Mouse (Mus musculus) hindbrain, embryonic 16.5 days (tissue): Measurements from ENCODE around the gene Carhsp1. TPM values are rescaled to one million over a fixed set of nuclear protein-coding genes. Genes with fewer than 3 reads are reported as not detected.

Experiments used
- ATAC-seq: fragments of 200-750 bp; cut with Nextera tagmentation; 2 replicates; pipeline ENCODE4 v1.8.0; 2017; ENCODE audit warnings: moderate TSS enrichment, moderate library complexity
- H3K27ac ChIP-seq: fragments of 300-500 bp; sonication (generic); 2 replicates; pipeline ENCODE4 v1.5.1; 2014; ENCODE audit warnings: low read depth, mild to moderate bottlenecking, control low read depth, low read length, moderate library complexity
- H3K27me3 ChIP-seq: fragments of 300-500 bp; sonication (generic); replicated peaks from 2 replicates; pipeline ENCODE4 v1.6.1; 2014; ENCODE audit warnings: low read length; ENCODE audit not compliant: control insufficient read depth, insufficient read depth
- H3K36me3 ChIP-seq: fragments of 300-500 bp; sonication (generic); 2 replicates; pipeline ENCODE4 v1.6.1; 2014; ENCODE audit warnings: mild to moderate bottlenecking, low read length, moderate library complexity, mixed read lengths; ENCODE audit not compliant: control insufficient read depth, insufficient read depth
- H3K4me1 ChIP-seq: fragments of 300-500 bp; sonication (generic); 2 replicates; pipeline ENCODE4 v1.6.1; 2014; ENCODE audit warnings: low read depth, low read length; ENCODE audit not compliant: control insufficient read depth, insufficient read depth
- H3K4me2 ChIP-seq: fragments of 300-500 bp; sonication (generic); 2 replicates; pipeline ENCODE4 v1.6.1; 2014; ENCODE audit warnings: mild to moderate bottlenecking, low read length, control low read depth, moderate library complexity
- H3K4me3 ChIP-seq: fragments of 300-500 bp; sonication (generic); 2 replicates; pipeline ENCODE4 v1.5.1; 2014; ENCODE audit warnings: mild to moderate bottlenecking, low read length, control low read depth, moderate library complexity
- H3K9ac ChIP-seq: fragments of 300-500 bp; sonication (generic); 2 replicates; pipeline ENCODE4 v1.6.1; 2014; ENCODE audit warnings: low read depth, mild to moderate bottlenecking, control low read depth, low read length, moderate library complexity
- H3K9me3 ChIP-seq: fragments of 300-500 bp; sonication (generic); 2 replicates; pipeline ENCODE4 v1.6.1; 2014; ENCODE audit warnings: mild to moderate bottlenecking, low read length, moderate library complexity; ENCODE audit not compliant: control insufficient read depth
- WGBS: fragments of 180-500 bp; shearing (Covaris S2); extraction: QIAGEN DNeasy Blood & Tissue Kit; methylation state at CpG from one replicate; pipeline ENCODE4 v1.1.7; 2014; 5-methylcytosine and 5-hydroxymethylcytosine counted together
- polyA plus RNA-seq: library from polyadenylated mRNA; unstranded; fragments of >200 nt; fragmentation: Nextera tagmentation; extraction: Ambion mirVana; gene quantifications from 2 replicates; pipeline ENCODE4 v1.2.1, GENCODE M21; 2015

Carhsp1 gene
- polyA plus RNA-seq, 1 experiment from 2014 or later, result 148 TPM

DNA sequence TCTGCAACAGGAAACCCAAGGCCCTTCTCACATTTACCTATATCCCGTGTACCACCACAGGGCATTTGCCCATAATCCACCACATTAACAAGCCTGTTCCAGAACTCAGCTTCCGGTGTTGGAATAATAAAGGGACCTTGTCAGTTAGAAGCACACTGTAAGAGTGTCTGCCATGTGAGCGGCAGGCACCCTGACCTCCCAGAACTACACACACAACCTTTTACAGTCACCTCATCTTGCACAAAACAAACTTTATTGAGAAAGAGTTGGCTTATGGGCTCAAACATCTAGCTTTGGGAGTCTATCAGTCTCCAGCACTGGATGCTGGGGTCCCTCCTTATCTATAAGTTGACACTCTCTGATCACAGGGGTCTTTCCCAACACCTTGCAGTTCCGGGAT lies 13.6 kb downstream of the Carhsp1 start:
- peaks cover 16% of the 10 kb centered on the region for H3K36me3 ChIP-seq
- 83% methylated on average over 4 of the region's 4 CpGs for WGBS

DNA sequence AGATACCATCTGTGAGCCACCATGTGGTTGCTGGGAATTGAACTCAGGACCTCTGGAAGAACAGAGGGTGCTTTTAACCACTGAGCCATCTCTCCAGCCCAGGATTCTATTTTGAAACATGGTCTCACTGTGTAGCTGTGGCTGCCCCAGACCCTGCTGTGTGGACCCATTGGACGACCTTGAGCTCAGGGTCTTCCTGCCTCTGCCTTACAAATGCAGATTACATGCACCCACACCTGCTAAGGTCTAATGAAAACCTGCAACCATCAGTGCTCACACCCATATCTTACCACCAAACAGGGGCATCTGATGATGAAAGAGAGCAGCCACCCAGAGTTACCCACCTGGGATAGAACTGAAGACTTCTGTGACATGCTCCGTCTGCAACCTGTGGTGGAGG lies 15.7 kb downstream of the Carhsp1 start:
- no peaks in the 10 kb centered on the region for H3K4me1 ChIP-seq
- H3K4me3 ChIP-seq, result no peak overlapping the region
- no peak overlapping the region for H3K4me2 ChIP-seq
- H3K9ac ChIP-seq, result no peak overlapping the region
- no peak for ATAC-seq
- WGBS, result 81% methylated on average over 2 of the region's 2 CpGs
- H3K36me3 ChIP-seq, result peaks cover 13% of the 10 kb centered on the region
- no peak overlapping the region for H3K27ac ChIP-seq
- H3K27me3 ChIP-seq, result no peaks in the 10 kb centered on the region
- no peaks in the 10 kb centered on the region for H3K9me3 ChIP-seq

More for the DNA sequence above, 13.6 kb downstream of the Carhsp1 start:
- no peak overlapping the region for H3K4me3 ChIP-seq
- H3K27ac ChIP-seq, result no peak overlapping the region
- no peaks in the 10 kb centered on the region for H3K9me3 ChIP-seq
- no peaks in the 10 kb centered on the region for H3K27me3 ChIP-seq
- no peaks in the 10 kb centered on the region for H3K4me1 ChIP-seq
- ATAC-seq, result no peak
- no peak overlapping the region for H3K4me2 ChIP-seq
- H3K9ac ChIP-seq, result no peak overlapping the region

DNA sequence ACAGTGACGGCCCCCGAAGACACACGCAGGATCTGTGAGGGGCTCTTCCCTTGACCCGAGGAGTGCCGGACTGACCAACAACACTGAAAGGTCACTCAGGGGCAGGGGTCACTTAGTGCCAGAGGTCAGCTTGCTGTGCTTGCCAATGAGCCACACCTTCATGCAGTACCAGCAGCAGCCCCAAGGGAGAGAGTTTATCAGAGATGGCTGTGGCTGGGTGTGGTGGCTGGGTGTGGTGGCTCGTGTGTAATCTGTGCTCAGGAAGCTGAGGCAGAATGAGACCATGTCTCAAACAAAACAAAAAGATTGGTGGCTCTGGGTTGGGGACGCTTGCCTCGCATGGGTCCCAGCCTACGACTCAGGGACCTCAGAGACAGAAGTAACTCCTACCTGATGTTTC lies 16.4 kb downstream of the Carhsp1 start:
- no peaks in the 10 kb centered on the region for H3K9me3 ChIP-seq
- H3K27ac ChIP-seq, result no peak overlapping the region
- no peak overlapping the region for H3K9ac ChIP-seq
- 90% methylated on average over 9 of the region's 9 CpGs for whole genome bisulfite sequencing
- H3K4me3 ChIP-seq, result no peak overlapping the region
- peaks cover 19% of the 10 kb centered on the region for H3K36me3 ChIP-seq
- H3K27me3 ChIP-seq, result no peaks in the 10 kb centered on the region
- no peaks in the 10 kb centered on the region for H3K4me1 ChIP-seq
- no peak overlapping the region for H3K4me2 ChIP-seq
- ATAC-seq, result no peak

DNA sequence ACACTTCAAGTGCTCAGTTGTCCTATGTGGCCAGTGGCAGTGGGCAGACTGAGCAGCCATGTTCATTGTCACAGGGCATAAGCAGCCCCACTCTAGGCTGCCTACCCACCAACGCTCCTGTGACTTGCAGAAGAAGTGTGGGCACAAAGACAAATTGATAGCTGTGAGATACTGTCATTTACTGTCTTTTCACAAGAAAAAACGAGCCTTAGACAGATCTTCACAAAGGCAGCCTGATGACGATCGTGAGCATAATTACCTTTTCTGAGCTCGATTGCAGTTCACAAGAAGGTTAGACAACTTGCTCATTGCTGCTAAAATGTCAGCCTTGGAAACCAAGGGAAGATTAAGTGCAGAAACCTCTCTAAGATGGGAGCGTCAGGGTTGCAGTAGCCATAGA lies 16.8 kb downstream of the Carhsp1 start:
- no peaks in the 10 kb centered on the region for H3K4me1 ChIP-seq
- H3K4me3 ChIP-seq, result no peak overlapping the region
- WGBS, result 82% methylated on average over 6 of the region's 6 CpGs
- peaks cover 16% of the 10 kb centered on the region for H3K36me3 ChIP-seq
- no peaks in the 10 kb centered on the region for H3K9me3 ChIP-seq
- H3K9ac ChIP-seq, result no peak overlapping the region
- no peak overlapping the region for H3K27ac ChIP-seq
- H3K27me3 ChIP-seq, result no peaks in the 10 kb centered on the region
- no peak overlapping the region for H3K4me2 ChIP-seq
- no peak for ATAC-seq

DNA sequence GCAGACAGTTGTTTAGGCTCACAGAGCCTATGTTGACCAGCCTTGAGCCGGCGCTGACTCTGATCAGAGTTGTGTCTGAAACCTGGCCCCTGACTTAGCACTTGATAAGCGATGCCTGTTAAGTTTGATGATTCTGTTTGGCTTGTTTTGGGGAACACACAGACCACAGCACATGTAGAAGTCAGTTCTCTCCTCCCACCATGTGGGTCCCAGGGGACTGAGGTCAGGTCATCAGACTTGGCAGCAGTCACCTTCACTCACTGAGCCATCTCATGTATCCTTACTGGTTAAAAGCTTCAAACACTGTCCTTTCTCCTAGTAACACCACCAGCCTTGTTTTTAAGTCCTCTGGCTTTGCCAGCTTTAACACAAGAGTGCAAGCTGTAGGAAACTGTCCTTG lies 21.9 kb downstream of the Carhsp1 start:
- Histone ChIP-seq H3K9me3 (no peaks in the 10 kb centered on the region), H3K4me1 (no peaks in the 10 kb centered on the region), H3K4me2 (no peak overlapping the region), H3K27me3 (no peaks in the 10 kb centered on the region), H3K27ac (no peak overlapping the region), H3K36me3 (peaks cover 26% of the 10 kb centered on the region), H3K4me3 (no peak overlapping the region), H3K9ac (no peak overlapping the region)
- 95% methylated on average over 3 of the region's 3 CpGs for WGBS
- no peak for ATAC-seq

DNA sequence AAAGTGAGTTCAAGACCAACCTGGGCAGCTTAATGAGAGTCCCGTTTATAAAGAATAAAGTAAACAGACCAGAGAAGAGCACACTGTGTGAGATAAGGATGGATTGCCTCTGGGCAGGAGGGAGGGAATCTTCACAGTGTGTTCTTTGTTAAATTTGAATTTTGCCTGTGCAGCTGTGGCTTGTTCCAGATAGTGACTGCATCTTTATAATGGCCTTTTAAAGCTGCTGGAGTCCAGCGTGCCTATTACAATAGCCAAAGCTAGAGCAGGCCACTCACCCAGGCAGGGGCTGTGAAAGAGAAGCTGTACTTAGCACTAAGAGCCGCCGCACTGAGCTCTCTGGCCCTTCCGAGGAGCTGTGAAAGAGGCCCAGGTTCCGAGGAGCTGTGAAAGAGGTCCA lies 26.4 kb downstream of the Carhsp1 start:
- no peak overlapping the region for H3K4me3 ChIP-seq
- no peak overlapping the region for H3K9ac ChIP-seq
- peaks cover 22% of the 10 kb centered on the region for H3K36me3 ChIP-seq
- H3K27ac ChIP-seq, result no peak overlapping the region
- ATAC-seq, result no peak
- H3K27me3 ChIP-seq, result no peaks in the 10 kb centered on the region
- H3K4me1 ChIP-seq, result no peaks in the 10 kb centered on the region
- H3K9me3 ChIP-seq, result no peaks in the 10 kb centered on the region
- no peak overlapping the region for H3K4me2 ChIP-seq
- 78% methylated on average over 6 of the region's 6 CpGs for WGBS

DNA sequence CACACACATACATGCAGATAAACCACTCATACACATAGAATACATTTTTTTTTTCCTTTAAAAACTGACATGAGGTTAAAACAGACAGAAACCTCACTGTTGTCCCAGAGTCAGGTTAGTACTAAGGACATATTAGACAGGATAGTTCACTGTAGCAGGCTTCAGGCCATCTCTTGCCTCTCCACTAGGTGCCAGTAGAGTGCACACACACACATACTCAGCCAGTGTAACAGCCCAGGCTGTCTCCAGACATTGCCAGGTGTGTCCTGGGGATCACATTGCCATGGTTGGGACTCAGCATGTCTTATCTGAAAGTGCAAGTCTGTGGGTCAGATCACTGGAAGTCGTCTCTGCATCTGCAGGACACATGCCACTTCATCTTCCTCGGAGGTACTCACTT lies 28.1 kb downstream of the Carhsp1 start:
- no peak for ATAC-seq
- no peak overlapping the region for H3K4me3 ChIP-seq
- no peak overlapping the region for H3K4me2 ChIP-seq
- WGBS, result 74% methylated on average over 2 of the region's 2 CpGs
- H3K4me1 ChIP-seq, result peaks cover under 1% of the 10 kb centered on the region; the same call in 1 of the 2 replicates
- no peaks in the 10 kb centered on the region for H3K9me3 ChIP-seq
- no peaks in the 10 kb centered on the region for H3K27me3 ChIP-seq
- no peak overlapping the region for H3K9ac ChIP-seq
- H3K36me3 ChIP-seq, result peaks cover 18% of the 10 kb centered on the region
- no peak overlapping the region for H3K27ac ChIP-seq

DNA sequence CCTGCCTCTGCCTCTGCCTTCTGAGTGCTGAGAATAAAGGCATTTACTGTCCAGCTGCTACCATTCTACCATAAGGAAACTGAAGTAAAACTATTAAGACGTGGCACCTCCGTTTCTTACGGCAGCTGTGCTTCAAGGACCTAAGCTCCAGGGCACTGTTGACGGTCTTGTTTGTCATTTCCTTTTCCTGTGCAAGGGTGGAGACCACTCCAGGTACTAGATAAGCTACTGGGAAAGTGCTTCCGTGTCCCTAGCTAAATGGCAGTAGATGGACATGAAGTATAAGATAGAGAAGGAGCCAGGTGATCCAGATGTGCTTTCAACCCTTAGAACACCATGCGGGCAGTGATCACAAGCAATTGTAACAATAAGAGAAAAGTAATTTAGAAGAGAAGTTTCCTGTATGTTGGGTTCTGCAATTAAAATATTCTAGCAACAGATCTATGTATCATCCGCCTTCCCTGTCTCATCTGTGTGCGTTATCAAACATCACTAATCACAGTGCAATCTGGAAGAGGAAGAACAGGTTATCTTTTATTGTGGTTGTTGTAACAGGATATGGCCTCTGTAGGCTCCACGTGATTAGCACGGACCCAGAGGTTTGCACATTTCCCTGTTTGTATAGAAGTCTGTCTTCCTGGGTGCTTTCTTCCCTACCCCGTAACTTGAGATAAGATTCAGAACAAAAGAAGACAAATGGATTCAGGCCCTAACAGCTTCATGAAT lies 32.3 kb downstream of the Carhsp1 start:
- Histone ChIP-seq H3K36me3 (peaks cover 12% of the 10 kb centered on the region; the same call in 1 of the 2 replicates), H3K4me1 (peaks cover 17% of the 10 kb centered on the region), H3K4me2 (no peak overlapping the region), H3K9me3 (no peaks in the 10 kb centered on the region), H3K9ac (no peak overlapping the region), H3K4me3 (no peak overlapping the region), H3K27me3 (no peaks in the 10 kb centered on the region), H3K27ac (no peak overlapping the region)
- WGBS, result 92% methylated on average over 11 of the region's 11 CpGs
- ATAC-seq, result no peak

DNA sequence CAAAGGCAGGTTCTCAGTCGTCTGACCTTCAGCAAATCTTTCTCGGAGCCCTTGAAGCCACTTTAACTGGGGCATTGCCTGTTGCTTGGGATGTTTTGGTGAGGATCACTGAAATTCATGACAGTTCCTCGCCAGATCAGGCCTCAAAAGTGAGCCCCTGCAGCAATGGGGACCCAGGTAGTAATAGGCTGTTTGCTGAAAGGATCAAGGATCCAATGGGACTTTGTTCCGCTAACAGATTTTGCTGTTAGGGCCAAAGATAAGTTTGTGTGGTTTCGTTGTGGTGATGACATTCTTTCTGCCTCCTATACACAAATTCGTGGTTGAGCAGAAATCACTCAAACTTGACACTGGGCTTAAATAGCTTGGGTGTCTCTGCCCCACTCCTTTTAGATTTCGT lies 33.8 kb downstream of the Carhsp1 start:
- no peaks in the 10 kb centered on the region for H3K9me3 ChIP-seq
- H3K27ac ChIP-seq, result peak overlapping the region; percentile 78; the same call in 1 of the 2 replicates
- ATAC-seq, result no peak

More for the DNA sequence above, 33.8 kb downstream of the Carhsp1 start:
- Histone ChIP-seq H3K9ac (peak overlapping the region; percentile 75), H3K4me2 (peak overlapping the region; percentile 74), H3K4me3 (peak overlapping the region; percentile 67), H3K27me3 (no peaks in the 10 kb centered on the region), H3K36me3 (peaks cover 10% of the 10 kb centered on the region; the same call in 1 of the 2 replicates), H3K4me1 (peaks cover 17% of the 10 kb centered on the region)
- WGBS, result 49% methylated on average over 7 of the region's 7 CpGs
